13 mouse cellular contexts compared by ENCODE assay signal in the genomic region with DNA sequence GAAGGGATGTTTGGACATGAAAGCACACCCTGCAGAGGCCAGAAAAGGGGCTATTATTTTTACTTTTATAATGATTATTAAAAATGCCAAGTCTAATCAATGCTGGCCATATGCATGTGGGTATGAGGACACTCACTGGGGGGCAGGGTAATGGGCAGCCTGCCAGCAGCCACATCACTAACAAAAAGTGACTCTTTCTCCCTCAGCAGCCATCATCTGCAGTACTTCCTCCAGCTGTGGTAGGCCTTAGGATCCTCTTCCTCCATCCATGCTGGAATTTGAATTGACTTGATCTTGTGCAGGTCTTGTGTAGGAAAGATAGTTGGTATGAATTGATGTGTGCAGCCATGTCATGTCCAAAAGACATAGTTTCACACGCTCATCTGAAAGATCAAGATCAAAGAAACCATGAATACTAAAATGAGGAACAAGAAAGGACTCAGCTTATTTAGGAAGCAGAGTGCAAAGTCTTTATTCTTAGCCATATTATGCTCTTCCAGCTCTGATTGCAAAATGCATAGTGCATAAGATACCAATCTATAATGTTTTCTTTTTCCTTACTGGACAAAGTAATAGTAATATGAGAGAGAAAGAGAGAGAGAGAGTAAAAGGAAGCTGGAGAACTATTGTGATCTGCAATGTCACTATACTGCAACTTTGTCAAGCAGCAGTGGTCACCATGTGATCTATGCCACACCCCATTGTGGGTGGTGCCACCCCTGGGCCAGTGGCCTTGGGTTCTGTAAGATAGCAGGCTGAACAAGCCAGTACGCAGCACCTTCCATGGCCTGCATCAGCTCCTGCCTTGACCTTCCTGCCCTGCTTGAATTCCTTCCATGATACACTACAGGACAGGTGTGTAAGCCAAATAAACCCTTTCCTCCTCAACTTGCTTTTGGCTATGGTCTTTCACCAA. TPM values are rescaled to one million over a fixed set of nuclear protein-coding genes. Genes with fewer than 3 reads are reported as not detected.
A peak's percentile ranks its signal among the peaks of the same experiment; 100 is the strongest.
DNase-seq lines count a peak whose midpoint lies in the region; ATAC-seq and TF ChIP-seq lines count a peak whose summit lies in the region.
"Had no signal": no experiment of that assay in that cellular context is flagged by ENCODE, and none has a peak within 500 bp of the region (broad histone marks: within the 10 kb centered on the region; RNA-seq: fewer than 3 reads in every experiment).

No protein-coding gene starts in this region.

- no peak overlapping the region for H3K27ac ChIP-seq in heart, embryonic 11.5 days (ENCODE audit: low read depth, low read length)
- H3K27ac ChIP-seq in liver, embryonic 13.5 days, result no peak overlapping the region
- peak overlapping the region; percentile 54; the same call in 1 of the 2 replicates for H3K27ac ChIP-seq in spleen, adult 2 months (ENCODE audit: insufficient read depth, low read length)
- H3K27ac ChIP-seq: kidney, postnatal 0 days had no signal

- no peaks in the 10 kb centered on the region for H3K27me3 ChIP-seq in heart, embryonic 11.5 days (ENCODE audit: control insufficient read depth, insufficient read depth, low read length)
- peaks cover 2% of the 10 kb centered on the region for H3K27me3 ChIP-seq in liver, embryonic 13.5 days
- no peaks in the 10 kb centered on the region for H3K27me3 ChIP-seq in spleen, adult 2 months (ENCODE audit: control insufficient read depth, insufficient read depth, low read length)

- no peak overlapping the region for H3K4me3 ChIP-seq in heart, embryonic 11.5 days (ENCODE audit: low read depth, low read length)
- no peak overlapping the region for H3K4me3 ChIP-seq in liver, embryonic 13.5 days (replicated peaks)
- H3K4me3 ChIP-seq in spleen, adult 2 months (ENCODE audit: extremely low read depth, insufficient read depth, insufficient read length), result no peak overlapping the region

- no peak for TF ChIP-seq CTCF in spleen, adult 2 months (IDR thresholded peaks at IDR 0.05; ENCODE audit: extremely low read depth, insufficient read depth, insufficient read length, insufficient replicate concordance)

- no peaks in the 10 kb centered on the region for H3K36me3 ChIP-seq in heart, embryonic 11.5 days (ENCODE audit: control insufficient read depth, insufficient read depth, low read length)
- no peaks in the 10 kb centered on the region for H3K36me3 ChIP-seq in liver, embryonic 13.5 days
- H3K36me3 ChIP-seq in spleen, adult 2 months (ENCODE audit: control insufficient read depth, insufficient read depth, low read length), result no peaks in the 10 kb centered on the region

- H3K9ac ChIP-seq in heart, embryonic 11.5 days (ENCODE audit: low read depth, low read length), result no peak overlapping the region
- H3K9ac ChIP-seq in liver, embryonic 13.5 days, result no peak overlapping the region
- H3K9ac ChIP-seq: forebrain, postnatal 0 days had no signal

- intact Hi-C loops in heart, postnatal 36 days (cut with DNase I), result no loop called here

- no peak for TF ChIP-seq POLR2A in spleen, adult 2 months (IDR thresholded peaks at IDR 0.05; ENCODE audit: low read depth, low read length)

- H3K4me1 ChIP-seq in heart, embryonic 11.5 days (ENCODE audit: control insufficient read depth, insufficient read depth, low read length), result no peaks in the 10 kb centered on the region
- H3K4me1 ChIP-seq in liver, embryonic 13.5 days (replicated peaks), result peaks cover 9% of the 10 kb centered on the region
- peaks cover 5% of the 10 kb centered on the region; the same call in 1 of the 2 replicates for H3K4me1 ChIP-seq in spleen, adult 2 months (ENCODE audit: control insufficient read depth, insufficient read depth, insufficient read length)

- WGBS in heart, embryonic 11.5 days (ENCODE audit: insufficient replicate concordance), result 69% methylated on average over 2 of the region's 2 CpGs
- WGBS in liver, embryonic 13.5 days (ENCODE audit: insufficient replicate concordance), result 40% methylated on average over 2 of the region's 2 CpGs
- WGBS in spleen, adult 2 months, result 43% methylated on average over 2 of the region's 2 CpGs

- DNase-seq in heart, postnatal 36 days, result no peak
- DNase-seq in MEL-GATA-1-ER (ENCODE audit: extremely low read depth, low read depth), result peak; percentile 63
- DNase-seq in liver, embryonic 13.5 days, result peak; percentile 57
- peak in 1 of 2 experiments; percentile 30 for DNase-seq in spleen, adult 2 months (ENCODE audit: low read depth in 1 of 2, low spot score in 2 of 2)
- no peak for DNase-seq in thymus, postnatal 0 days (ENCODE audit: low spot score)
- DNase-seq in frontal cortex, postnatal 36 days (ENCODE audit: low spot score in 2 of 2), result no peak
- DNase-seq in layer of hippocampus, adult 18-20 months (ENCODE audit: low spot score in 2 of 2), result no peak
- DNase-seq: cerebellum, postnatal 36 days; forebrain, postnatal 0 days; gastrocnemius, postnatal 14 days; thymus, adult 18-20 months had no signal

- no peak overlapping the region for H3K4me2 ChIP-seq in heart, embryonic 11.5 days
- H3K4me2 ChIP-seq in liver, embryonic 13.5 days, result no peak overlapping the region

- H3K9me3 ChIP-seq in heart, embryonic 11.5 days (replicated peaks; ENCODE audit: control insufficient read depth, low read length), result no peaks in the 10 kb centered on the region
- no peaks in the 10 kb centered on the region for H3K9me3 ChIP-seq in liver, embryonic 13.5 days (replicated peaks)

- ATAC-seq in heart, embryonic 11.5 days (replicated peaks; ENCODE audit: insufficient number of reproducible peaks, low FRiP score, low TSS enrichment), result 0 out of 2 replicates have a peak, but pooled peaks have one; percentile 49
- peak; percentile 87 for ATAC-seq in liver, embryonic 13.5 days (ENCODE audit: low read depth)
- ATAC-seq: forebrain, postnatal 0 days had no signal

RNA-seq across cellular contexts. Expression of a gene that starts 10.3 kb away (rescaled TPM):
- 15.2 and 15.7 TPM in 2 replicates for polyA plus RNA-seq in heart, embryonic 11.5 days (2014; fragmentation: Nextera tagmentation; extraction: Ambion mirVana)
- total RNA-seq in heart, postnatal 36 days (2021), result 1 to 10 TPM; 7.0 TPM
- 9.0 and 11.9 TPM in 2 replicates for polyA plus RNA-seq in liver, embryonic 13.5 days (2015; fragmentation: Nextera tagmentation; extraction: Ambion mirVana)
- 2.9 and 3.8 TPM in 2 replicates for polyA plus RNA-seq in spleen, adult 2 months (2012; rRNA removed)
- 15.9 and 18.5 TPM in 2 replicates for polyA plus RNA-seq in thymus, postnatal 0 days (2015; fragmentation: Nextera tagmentation; extraction: Ambion mirVana)
- total RNA-seq in layer of hippocampus, adult 18-20 months (2021), result 10 to 100 TPM; 16.7 to 20.0 TPM

RNA-seq across cellular contexts. Expression of a gene that starts 32.1 kb away (rescaled TPM):
- polyA plus RNA-seq in heart, embryonic 11.5 days (2014; fragmentation: Nextera tagmentation; extraction: Ambion mirVana), result 34.4 and 36.4 TPM in 2 replicates
- total RNA-seq in heart, postnatal 36 days (2021), result 10 to 100 TPM; 25.1 to 25.2 TPM
- 8.8 and 10.3 TPM in 2 replicates for polyA plus RNA-seq in liver, embryonic 13.5 days (2015; fragmentation: Nextera tagmentation; extraction: Ambion mirVana)
- 0.99 and 1.3 TPM in 2 replicates for polyA plus RNA-seq in spleen, adult 2 months (2012; rRNA removed)
- 13.0 and 17.0 TPM in 2 replicates for polyA plus RNA-seq in thymus, postnatal 0 days (2015; fragmentation: Nextera tagmentation; extraction: Ambion mirVana)
- 10 to 100 TPM; 24.5 to 26.0 TPM for total RNA-seq in layer of hippocampus, adult 18-20 months (2021)

RNA-seq across cellular contexts. Expression of a gene that starts 32.1 kb away (rescaled TPM):
- polyA plus RNA-seq in heart, embryonic 11.5 days (2014; fragmentation: Nextera tagmentation; extraction: Ambion mirVana), result 2.4 and 3.1 TPM in 2 replicates
- 1 to 10 TPM; 2.4 to 5.5 TPM for total RNA-seq in heart, postnatal 36 days (2021)
- polyA plus RNA-seq in liver, embryonic 13.5 days (2015; fragmentation: Nextera tagmentation; extraction: Ambion mirVana), result 0.81 and 0.82 TPM in 2 replicates
- 0.60 and 0.83 TPM in 2 replicates for polyA plus RNA-seq in spleen, adult 2 months (2012; rRNA removed)
- polyA plus RNA-seq in thymus, postnatal 0 days (2015; fragmentation: Nextera tagmentation; extraction: Ambion mirVana), result 4.9 and 5.1 TPM in 2 replicates
- total RNA-seq in layer of hippocampus, adult 18-20 months (2021), result 10 to 100 TPM; 15.2 to 16.2 TPM

RNA-seq across cellular contexts. Expression of a gene that starts 58.7 kb away (rescaled TPM):
- polyA plus RNA-seq in heart, embryonic 11.5 days (2014; fragmentation: Nextera tagmentation; extraction: Ambion mirVana), result 5.6 and 5.9 TPM in 2 replicates
- 1 to 10 TPM; 6.2 to 6.9 TPM for total RNA-seq in heart, postnatal 36 days (2021)
- polyA plus RNA-seq in liver, embryonic 13.5 days (2015; fragmentation: Nextera tagmentation; extraction: Ambion mirVana), result 1.6 and 2.1 TPM in 2 replicates
- polyA plus RNA-seq in spleen, adult 2 months (2012; rRNA removed), result 0.31 and 0.36 TPM in 2 replicates
- 7.8 and 9.4 TPM in 2 replicates for polyA plus RNA-seq in thymus, postnatal 0 days (2015; fragmentation: Nextera tagmentation; extraction: Ambion mirVana)
- 10 to 100 TPM; 11.5 to 11.6 TPM for total RNA-seq in layer of hippocampus, adult 18-20 months (2021)

Comparison
In these comparisons a context has a peak if more than half of its experiments do, and no peak if none do; other contexts are left out.
1. DNase-seq: peak in MEL-GATA-1-ER (single experiment) and liver, embryonic 13.5 days (single experiment); none in heart, postnatal 36 days (0 of 2), thymus, postnatal 0 days (single experiment), frontal cortex, postnatal 36 days (0 of 2) and layer of hippocampus, adult 18-20 months (0 of 2).